Mouse (Mus musculus): ENCODE results near the gene Tspan2. TPM values are rescaled to one million over a fixed set of nuclear protein-coding genes. Genes with fewer than 3 reads are reported as not detected.

Gene Tspan2
- polyA plus RNA-seq, 1 experiment, result 46.1 TPM

DNA sequence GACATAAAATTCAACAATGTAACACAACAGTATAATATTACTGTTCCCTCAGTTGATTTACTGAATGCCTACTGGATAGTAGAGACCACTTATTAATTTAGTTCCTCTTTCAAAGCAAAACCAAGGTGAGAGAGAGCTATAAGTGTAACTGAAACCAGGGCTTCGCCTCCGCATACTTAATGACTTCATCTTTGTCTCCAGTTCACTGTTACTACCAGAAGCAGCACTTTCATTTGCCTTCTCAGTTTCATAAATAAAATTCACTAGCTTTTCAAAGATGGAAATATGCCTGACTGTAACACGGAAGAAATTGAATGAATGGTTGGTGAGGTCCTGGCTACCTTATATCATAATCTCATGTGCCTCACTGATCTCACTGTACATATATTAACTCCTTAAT is 1.3 kb upstream of the Tspan2 start:
- no peak for DNase-seq (ENCODE audit: extremely low spot score in 1 of 2, low spot score in 1 of 2)

DNA sequence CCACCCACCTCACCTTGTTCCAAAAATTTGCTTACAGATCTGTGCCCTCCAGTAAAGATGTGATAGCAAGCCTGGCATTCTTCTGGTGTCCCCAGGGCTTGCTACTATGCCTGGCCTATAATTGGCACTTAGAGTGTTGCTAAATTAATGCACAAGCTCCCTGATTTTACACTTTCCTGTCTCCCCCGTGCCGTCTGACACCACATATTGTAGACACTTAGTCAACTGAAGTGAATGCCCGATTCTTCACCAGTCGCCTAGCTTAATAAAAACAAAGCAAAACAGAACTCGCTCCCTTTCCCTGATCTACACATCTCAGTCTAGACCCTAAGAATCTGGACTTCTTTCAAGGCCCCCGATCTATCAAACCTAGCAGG is 405 bp upstream of the Tspan2 start:
- DNase-seq (ENCODE audit: extremely low spot score in 1 of 2, low spot score in 1 of 2), result peak in 1 of 2 experiments; percentile 58

DNA sequence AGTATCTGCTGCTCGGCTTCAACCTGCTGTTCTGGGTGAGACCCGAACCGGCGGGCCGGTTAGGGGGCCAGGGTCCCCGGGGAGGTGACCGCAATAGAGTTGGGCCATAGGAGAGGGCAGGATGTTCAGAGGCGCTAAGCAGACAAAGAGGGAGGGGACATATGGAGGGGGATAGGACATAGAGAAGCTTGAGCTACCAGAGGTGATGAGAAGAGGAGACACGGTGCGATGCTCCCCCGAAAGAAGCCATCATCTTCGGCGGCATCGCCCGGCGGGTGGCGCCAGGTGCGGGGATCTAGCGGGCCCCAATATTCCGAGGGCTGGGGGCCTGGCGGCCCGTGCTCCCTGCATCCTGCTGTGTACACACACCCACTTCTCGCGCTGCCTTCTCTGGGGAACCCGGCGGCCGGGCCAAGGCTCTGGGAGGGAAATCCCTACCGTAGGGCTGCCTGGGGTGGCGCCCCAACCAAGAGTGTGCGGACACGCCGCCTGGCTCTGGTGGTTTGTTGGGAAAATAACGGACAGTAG is 766 bp downstream of the Tspan2 start:
- DNase-seq (ENCODE audit: extremely low spot score in 1 of 2, low spot score in 1 of 2), result no peak

DNA sequence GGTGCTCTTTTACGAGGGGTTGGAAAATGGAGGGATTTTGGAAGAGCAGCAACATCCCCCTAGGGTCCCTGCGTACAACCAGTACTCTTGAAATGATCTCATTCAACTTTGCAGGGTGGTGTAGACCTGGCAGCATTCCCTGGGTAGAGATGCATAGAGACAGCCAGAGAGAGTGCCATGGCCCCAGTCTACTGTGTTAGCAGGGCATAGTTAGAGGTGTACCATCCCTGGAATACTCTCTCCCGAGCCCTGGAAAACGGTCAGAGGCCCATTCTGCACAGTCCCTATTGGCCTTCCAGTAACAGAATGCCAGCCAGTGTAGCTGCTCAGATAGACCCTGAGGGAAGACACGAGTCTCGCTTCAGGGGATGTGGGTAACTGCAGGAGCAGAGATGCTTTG is 1.3 kb downstream of the Tspan2 start:
- no peak for DNase-seq (ENCODE audit: extremely low spot score in 1 of 2, low spot score in 1 of 2)

DNA sequence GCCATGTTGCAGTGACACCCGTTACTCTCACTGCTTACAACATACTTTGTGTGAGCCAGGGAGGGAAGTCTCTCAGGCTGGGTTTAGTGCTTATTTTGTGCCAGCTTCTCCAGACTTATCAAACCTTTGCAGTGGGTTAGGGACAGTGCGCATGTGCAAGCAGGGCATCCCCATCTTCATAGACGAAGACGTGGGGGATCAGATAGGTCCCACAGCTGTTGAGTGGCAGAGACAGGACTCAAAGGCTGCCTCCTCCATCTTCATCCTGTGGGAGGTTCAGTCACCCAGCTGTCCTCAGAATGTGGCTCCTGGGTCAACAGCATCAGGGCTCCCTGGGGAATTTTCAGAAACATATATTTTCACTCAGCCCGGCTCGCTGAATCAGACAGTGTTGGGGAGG is 2.1 kb downstream of the Tspan2 start:
- DNase-seq (ENCODE audit: extremely low spot score in 1 of 2, low spot score in 1 of 2), result no peak

DNA sequence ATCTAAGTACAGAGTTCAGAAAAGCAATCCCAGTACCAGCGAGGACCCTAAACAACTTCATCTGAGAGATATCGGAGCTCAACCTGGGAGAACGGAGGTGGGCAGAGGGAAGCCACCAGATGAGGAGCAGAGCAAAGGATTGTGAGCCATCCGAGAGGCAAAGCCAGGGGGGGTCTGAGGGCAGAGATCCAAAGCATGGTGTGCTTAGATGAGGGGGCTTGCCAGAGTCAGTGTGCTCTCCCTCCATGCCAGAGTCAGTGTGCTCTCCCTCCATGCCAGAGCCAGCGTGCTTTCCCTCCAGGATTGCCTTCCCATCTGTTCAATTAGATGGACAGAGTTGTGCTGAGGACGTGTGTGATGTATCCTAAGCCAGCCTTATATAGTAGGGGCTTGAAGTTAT is 2.8 kb downstream of the Tspan2 start:
- DNase-seq (ENCODE audit: extremely low spot score in 1 of 2, low spot score in 1 of 2), result no peak

DNA sequence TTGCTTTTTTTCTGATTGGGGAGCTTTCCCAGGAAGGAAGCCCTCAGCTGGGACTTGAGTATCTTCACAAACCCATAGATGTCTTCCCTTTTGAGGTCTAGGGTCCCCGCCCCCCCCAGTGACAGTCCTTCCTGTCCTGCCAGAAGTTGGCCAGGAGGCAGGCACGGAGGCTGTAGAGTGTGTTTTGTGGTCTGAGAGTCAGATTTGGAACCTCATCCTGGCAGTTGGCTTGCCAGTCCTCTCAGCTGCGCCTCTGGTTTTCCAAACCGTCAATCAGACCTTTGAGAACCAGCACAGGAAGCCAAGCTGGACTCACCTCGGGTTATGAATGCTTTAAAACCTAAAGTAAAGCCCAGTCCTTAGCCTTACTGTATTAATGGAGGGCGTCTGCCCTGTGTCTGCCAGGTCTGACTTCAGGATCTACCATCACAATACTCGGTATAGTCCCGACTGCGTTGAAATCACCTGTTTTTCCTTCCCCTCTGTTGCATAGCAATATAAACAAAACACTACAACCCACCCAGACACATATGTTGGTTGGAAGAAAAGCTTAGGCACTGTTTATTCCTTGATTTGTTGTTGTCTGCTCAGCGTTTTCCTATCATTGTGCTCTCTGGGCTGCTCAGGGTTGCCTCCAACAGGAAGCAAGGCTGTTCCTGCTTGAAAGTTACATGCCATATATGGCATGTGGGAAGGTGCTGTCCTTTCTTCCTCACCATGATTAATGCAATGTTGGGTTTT is 4.0 kb downstream of the Tspan2 start:
- DNase-seq (ENCODE audit: extremely low spot score in 1 of 2, low spot score in 1 of 2), result no peak

DNA sequence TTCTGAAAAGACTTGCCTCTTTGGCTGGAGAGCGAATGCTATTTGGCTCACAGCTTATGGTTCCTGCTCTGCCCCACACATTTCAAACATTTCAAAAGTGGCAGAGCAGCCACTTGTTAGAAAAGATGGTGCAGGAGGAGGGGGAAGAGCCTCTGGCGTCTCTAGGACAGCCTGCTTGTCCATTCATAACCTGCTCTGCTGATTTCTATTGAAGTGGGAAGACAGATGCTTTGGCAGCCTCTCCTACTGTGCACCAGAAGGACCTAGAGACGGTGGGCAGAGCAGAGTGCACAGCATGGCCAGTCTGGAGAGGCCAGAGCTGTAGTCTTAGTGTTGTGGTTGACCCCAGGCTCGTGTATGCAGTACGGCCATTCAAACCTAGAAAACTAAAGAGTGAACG is 4.6 kb downstream of the Tspan2 start:
- no peak for DNase-seq (ENCODE audit: extremely low spot score in 1 of 2, low spot score in 1 of 2)

DNA sequence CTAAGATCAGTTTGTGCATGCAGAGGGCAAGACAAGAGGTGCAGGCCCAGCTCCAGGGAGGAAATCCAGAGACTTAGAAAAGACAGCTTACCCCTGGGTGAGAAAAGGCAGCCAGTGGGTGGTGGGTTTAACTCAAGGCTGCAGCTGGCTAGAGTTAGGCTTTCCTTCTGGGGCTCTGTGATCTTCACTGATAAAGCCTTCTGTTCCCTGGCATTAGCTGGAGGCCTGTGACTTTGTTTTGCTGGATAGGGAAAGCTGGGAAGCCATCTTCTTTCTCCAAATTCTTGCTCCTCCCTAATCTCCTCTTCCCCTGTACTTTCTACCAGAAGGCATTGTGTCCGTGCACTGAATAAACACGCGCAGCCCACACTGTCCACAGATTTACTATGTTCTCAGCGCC is 8.4 kb downstream of the Tspan2 start:
- DNase-seq (ENCODE audit: extremely low spot score in 1 of 2, low spot score in 1 of 2), result no peak

DNA sequence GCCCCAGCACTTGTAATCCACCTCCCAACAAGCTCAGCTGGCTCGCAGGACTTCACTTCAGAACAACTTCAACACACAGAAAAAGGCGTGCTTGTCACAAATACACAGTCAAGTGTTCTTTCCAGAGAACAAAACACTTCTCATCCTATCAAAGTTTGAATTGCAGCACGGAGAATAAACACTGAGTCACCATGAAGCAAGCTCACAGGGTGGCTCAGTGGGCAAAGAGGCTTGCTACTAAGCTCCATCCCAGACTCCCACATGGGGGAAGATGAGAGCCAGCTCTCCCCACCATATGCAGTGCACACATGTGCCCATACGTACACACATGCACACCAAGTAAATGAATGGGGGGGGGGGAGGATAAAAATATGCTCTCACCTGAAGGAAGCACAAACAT is 8.9 kb downstream of the Tspan2 start:
- DNase-seq (ENCODE audit: extremely low spot score in 1 of 2, low spot score in 1 of 2), result no peak

DNA sequence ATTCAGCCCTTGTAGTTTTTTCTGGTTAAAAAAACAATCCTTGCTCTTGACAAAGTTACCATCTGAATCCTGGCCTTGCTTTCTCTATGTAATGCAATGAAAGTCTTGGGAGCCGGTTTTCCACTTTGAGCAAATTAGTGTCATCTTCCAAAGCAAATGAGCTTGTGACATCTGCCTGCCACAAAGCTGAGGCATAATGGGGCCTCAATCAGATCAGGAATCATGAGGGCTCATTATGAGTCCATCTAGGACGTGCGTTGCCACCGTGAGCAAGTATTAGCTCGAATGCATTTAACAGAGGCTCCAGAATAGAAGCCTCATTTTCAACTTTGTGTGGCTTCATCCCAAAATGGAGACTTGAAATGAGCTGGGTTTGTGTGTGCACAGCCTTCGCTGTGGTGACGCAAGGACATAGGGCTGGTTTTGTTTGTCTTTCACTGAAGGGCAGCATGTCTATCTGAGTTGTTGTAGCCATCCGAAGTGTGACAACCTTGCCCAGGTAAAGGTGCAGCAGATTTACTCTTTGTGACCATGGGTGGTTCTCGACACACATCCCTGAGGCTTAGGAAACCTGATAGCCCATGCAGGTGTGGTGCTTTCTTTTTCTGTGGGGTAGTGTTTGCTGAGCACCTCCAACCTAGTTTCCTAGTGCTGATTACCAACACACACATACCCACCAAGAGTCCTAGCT is 9.6 kb downstream of the Tspan2 start:
- no peak for DNase-seq (ENCODE audit: extremely low spot score in 1 of 2, low spot score in 1 of 2)

DNA sequence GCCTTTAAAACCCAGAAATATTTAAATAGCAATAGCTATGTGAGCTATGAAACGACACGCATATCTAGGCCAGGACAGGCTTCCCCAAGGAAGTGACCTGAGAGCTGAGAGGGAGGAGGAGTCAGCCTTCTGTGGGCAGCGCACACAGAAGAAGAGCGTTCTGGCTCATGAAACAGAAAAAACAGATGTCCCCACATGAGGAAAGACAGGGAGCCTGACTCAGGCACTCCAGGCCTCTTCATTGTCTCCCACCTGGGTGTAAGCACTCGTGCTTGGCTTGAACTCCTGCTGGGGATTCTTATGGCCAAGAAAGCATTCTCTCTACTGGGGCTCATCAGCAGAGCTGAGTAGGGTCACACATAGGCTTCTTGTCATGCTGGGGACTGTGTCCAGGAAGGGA is 10.3 kb downstream of the Tspan2 start:
- no peak for DNase-seq (ENCODE audit: extremely low spot score in 1 of 2, low spot score in 1 of 2)

DNA sequence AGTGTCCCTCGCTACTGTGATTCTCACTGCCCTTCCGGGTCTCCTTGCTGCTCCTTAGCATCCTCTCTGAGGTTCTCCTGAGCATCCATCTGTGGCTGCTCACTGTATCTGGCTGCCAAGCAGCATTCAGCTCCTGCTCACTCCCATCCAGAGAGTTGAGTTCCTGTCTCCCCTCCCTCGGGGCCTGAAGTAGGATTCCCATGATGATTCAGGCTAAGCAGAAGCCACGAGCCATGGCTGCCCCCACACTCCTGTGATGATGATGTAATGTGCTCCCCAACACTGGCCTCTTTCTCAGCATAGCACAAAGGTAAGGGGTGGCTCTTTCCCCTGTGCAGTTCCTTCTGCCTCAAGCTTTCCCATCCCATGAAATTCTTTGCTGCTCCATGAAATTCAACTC is 11.8 kb downstream of the Tspan2 start:
- DNase-seq (ENCODE audit: extremely low spot score in 1 of 2, low spot score in 1 of 2), result no peak

DNA sequence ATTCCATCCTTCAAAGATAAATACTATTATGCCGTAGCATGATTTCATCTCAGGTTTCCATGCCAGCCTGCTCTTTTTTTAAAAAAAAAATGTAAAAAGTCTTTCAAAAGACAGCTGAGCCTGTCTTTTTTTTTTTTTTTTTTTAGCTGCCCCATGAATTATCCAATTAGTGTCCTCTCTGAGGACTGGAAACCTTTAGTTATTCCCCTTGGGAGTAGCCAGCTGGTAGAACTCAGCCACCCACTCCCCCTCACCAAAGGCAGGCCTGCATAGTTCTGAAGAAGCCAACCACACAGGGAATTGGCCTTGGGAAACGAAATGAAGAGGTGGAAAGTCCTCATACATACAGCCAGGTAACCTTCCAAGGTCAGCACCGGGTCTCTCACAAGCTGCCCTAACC is 13.7 kb downstream of the Tspan2 start:
- no peak for DNase-seq (ENCODE audit: extremely low spot score in 1 of 2, low spot score in 1 of 2)

DNA sequence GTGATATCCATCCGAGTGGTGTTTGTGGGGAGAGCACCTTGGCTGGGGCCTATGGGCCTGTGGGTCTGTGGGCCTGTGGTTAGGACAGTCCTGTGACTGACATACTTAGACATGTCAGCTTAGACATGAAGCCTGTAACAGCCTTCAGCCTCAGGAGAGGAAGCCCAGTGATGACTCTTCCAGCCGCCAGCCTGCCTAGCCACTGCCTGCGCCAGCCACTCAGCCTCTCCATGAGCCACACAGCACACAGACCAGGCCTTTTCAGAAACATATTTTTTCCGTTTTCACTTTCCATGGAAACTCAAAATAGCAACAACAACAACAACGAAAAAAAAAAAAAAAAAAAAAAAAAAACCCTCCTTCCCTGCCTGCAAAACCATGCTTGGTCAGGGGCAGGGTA is 14.4 kb downstream of the Tspan2 start:
- DNase-seq (ENCODE audit: extremely low spot score in 1 of 2, low spot score in 1 of 2), result no peak

DNA sequence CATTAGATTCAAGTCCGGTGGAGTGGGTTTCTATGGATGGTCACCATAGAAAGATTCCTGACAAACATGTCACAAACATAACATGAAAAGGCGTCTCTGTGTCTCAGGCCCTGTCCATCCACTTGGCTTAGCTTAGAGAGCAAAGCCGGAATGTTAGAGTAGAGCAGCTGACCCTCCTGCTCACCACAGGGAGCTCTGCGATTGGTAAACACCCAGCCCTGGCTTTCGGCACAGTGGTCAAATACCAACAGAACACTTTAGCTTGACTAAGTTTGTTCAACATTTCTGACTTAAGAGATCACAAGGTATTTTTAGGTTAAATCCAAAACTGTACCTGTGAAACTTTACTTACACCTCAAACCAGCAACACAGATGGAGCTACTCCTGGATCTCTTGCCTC is 16.8 kb downstream of the Tspan2 start:
- DNase-seq (ENCODE audit: extremely low spot score in 1 of 2, low spot score in 1 of 2), result no peak

DNA sequence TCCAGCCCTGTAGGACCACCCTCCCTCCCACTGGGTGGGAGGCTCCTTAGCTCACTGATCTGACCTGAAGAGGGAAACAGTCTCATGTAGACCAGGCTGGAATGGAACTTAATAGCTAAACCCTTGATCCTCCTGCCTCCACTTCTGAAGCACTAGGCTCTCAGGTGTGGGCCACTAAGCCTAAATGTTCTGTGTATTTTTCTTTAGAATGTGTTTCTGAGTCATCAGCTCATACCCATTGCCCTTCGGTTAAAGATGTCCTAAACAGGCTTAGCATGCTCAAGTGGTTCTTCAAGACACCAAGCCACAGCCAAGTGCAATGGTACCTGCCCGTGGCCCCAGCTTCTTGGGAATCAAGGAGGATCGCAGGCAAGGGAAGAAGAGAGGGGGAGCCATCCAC is 17.2 kb downstream of the Tspan2 start:
- DNase-seq (ENCODE audit: extremely low spot score in 1 of 2, low spot score in 1 of 2), result no peak

DNA sequence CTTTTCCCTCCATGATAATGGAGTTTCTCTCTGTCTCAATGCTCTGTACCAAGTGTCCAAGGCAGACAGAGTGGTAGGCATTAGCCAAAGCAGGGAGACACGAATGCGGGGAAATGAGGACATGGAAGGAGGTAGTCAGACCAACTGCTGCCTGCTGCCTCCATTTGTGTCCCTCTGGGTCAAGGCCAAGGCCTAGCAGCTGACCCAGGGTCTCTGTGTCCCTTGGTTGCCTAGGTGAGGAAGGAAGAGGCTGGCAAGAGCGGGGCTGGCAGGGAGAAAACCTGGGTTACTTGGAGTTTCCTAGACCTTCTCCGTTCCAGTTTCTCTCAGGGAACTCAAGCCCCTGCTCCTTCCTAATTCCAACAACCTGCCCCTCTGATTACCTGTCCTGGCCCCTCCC is 17.7 kb downstream of the Tspan2 start:
- no peak for DNase-seq (ENCODE audit: extremely low spot score in 1 of 2, low spot score in 1 of 2)

DNA sequence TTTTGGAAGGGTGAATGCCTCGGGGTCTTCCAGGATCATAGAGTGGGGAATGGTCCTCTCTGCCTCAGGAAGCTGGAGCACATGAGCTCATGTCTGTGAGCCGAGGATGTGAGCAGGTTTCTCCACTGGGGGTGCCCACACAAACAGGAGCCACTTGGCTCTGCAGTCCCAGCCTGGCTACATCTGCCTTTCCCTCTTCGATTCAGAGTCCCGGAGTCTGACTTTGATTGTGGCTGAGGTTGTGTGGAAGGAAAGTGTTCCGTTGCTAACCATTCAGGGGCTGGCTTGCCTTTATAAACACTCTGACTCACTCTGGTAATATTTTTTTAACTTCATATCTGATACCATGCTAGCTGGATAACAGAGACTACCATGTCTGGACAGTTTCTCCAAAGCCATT is 18.1 kb downstream of the Tspan2 start:
- no peak for DNase-seq (ENCODE audit: extremely low spot score in 1 of 2, low spot score in 1 of 2)

DNA sequence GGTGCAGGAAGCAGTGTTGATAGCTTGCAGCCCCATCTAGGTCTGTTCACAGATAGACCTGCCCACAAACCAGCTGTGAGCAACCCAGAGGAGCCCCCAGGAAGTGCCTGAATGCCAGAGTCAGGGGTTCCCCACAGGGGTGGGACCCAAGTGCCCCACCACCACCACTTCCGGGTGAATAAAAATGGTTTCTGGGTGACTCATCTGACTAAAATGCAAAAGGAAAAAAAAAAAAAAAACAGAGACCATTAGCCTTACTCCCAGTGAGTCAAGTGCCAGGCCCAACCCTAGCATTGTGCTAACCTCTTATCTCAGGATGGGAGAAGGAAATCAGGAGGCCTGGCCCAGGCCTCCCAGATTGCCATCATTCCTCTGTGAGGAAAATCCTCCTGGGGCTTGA is 21.5 kb downstream of the Tspan2 start:
- DNase-seq (ENCODE audit: extremely low spot score in 1 of 2, low spot score in 1 of 2), result no peak

DNA sequence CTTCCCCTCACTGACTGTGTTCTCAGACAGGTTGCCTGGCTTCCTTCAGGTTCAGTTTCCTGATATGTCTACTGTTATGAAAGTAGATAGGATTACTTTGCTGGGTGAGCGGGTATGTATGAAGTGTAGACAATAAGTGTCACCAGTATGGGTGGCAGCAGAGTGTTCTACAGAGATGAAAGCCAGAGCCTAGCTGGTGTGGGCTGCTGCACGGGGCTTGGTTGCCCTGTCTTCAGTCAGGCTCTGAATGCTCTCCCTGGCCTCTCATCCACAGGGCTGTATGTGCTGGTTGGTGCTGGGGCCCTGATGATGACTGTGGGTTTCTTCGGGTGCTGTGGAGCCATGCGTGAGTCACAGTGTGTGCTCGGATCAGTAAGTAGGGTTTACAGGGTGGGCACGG is 22.7 kb downstream of the Tspan2 start:
- DNase-seq (ENCODE audit: extremely low spot score in 1 of 2, low spot score in 1 of 2), result no peak

DNA sequence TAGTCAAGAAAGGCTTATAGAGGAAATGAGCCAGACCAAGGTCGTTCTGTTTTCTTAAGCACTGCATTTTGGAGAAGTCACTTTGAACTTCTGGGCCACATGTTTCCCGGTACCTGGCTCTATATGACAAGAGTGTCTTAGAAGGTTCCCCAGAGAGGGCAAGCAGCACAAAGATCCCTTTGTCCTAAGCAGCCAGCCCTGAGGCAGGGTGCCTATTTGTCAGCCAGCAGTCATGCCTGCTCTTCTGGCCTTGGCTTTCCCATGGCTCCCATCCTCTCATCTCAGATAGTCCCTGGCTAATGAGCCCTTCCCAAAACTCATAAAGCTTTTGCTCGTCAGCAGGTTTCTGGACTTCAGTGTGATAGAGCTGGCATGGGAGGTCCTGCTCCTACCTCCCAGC is 25.9 kb downstream of the Tspan2 start:
- no peak for DNase-seq (ENCODE audit: extremely low spot score in 1 of 2, low spot score in 1 of 2)
